17 mouse cellular contexts compared by ENCODE assay signal in the genomic region with DNA sequence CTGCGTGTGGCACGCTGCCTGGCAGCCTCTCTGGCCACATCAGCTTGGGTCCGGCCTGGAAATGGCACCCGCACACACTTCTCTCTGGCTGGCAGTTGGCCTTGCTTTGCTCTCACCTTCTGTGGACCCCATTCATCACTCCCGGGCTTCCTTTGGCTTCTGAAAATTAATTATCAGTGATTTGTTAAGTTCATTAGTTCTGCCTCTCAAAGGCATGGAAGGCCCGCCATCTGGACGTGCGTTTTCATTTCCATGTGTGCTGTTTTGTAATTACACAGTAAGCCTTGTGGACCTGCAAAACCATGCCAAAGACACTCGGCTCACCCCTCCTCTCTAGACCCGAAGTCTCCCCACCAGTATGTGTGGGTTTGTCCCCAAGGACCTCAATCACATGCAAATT. TPM values are rescaled to one million over a fixed set of nuclear protein-coding genes. Genes with fewer than 3 reads are reported as not detected.
DNase-seq lines count a peak whose midpoint lies in the region; ATAC-seq and TF ChIP-seq lines count a peak whose summit lies in the region.
"Had no signal": no experiment of that assay in that cellular context is flagged by ENCODE, and none has a peak within 500 bp of the region (broad histone marks: within the 10 kb centered on the region; RNA-seq: fewer than 3 reads in every experiment).

No protein-coding gene starts in this region.

- H3K4me2 ChIP-seq in forebrain, postnatal 0 days (ENCODE audit: low read depth): no peak overlapping the region
- H3K4me2 ChIP-seq in midbrain, embryonic 14.5 days (ENCODE audit: low read length): no peak overlapping the region
- H3K4me2 ChIP-seq: embryonic facial prominence, embryonic 12.5 days; lung, embryonic 14.5 days had no signal

- H3K36me3 ChIP-seq in forebrain, postnatal 0 days (ENCODE audit: insufficient read depth): no peaks in the 10 kb centered on the region
- H3K36me3 ChIP-seq in midbrain, embryonic 14.5 days (ENCODE audit: control insufficient read depth, insufficient read depth, low read length): no peaks in the 10 kb centered on the region
- H3K36me3 ChIP-seq: embryonic facial prominence, embryonic 12.5 days had no signal

- H3K27ac ChIP-seq in layer of hippocampus, adult 2 months: peak overlapping the region; percentile 52
- H3K27ac ChIP-seq in forebrain, postnatal 0 days (ENCODE audit: low read depth, low read length): no peak overlapping the region
- peak overlapping the region; percentile 50 for H3K27ac ChIP-seq in midbrain, embryonic 14.5 days (replicated peaks; ENCODE audit: low read depth, low read length)
- H3K27ac ChIP-seq: embryonic facial prominence, embryonic 12.5 days had no signal

- no peak for TF ChIP-seq CTCF in layer of hippocampus, adult 2 months (conservative IDR thresholded peaks at IDR 0.05)
- TF ChIP-seq CTCF in forebrain, postnatal 0 days (IDR thresholded peaks at IDR 0.05; ENCODE audit: low read depth): no peak

- intact Hi-C loops in gastrocnemius, postnatal 36 days (cut with DNase I): no loop called here

- no peaks in the 10 kb centered on the region; the same call in 1 of the 2 replicates for H3K27me3 ChIP-seq in forebrain, postnatal 0 days (ENCODE audit: insufficient read depth, low read length)
- H3K27me3 ChIP-seq in midbrain, embryonic 14.5 days (ENCODE audit: control insufficient read depth, insufficient read depth, low read length): no peaks in the 10 kb centered on the region; the same call in 1 of the 2 replicates
- H3K27me3 ChIP-seq: embryonic facial prominence, embryonic 12.5 days had no signal

- peak in 1 of 2 experiments; percentile 43 for DNase-seq in layer of hippocampus, adult 2 months (ENCODE audit: low spot score in 2 of 2)
- no peak for DNase-seq in layer of hippocampus, postnatal 10 days (ENCODE audit: low spot score in 2 of 2)
- DNase-seq in MN1 (ENCODE audit: low spot score): peak; percentile 29
- peak; percentile 66 for DNase-seq in forebrain, postnatal 0 days
- peak; percentile 65 for DNase-seq in midbrain, embryonic 14.5 days
- no peak for DNase-seq in Muller cell, postnatal 12 days (ENCODE audit: inconsistent ontology term)
- no peak for DNase-seq in right cerebral cortex, adult 2 months (ENCODE audit: low spot score in 2 of 2)
- DNase-seq in gastrocnemius, postnatal 36 days: no peak
- DNase-seq: adrenal gland, adult 2 months; cerebellum, postnatal 36 days; heart, postnatal 14 days; kidney, adult 11 months; kidney, postnatal 25 days; liver; lung, embryonic 14.5 days; thymus, postnatal 14 days had no signal

- no peaks in the 10 kb centered on the region for H3K9me3 ChIP-seq in forebrain, postnatal 0 days (ENCODE audit: low read length)
- H3K9me3 ChIP-seq in midbrain, embryonic 14.5 days (ENCODE audit: control insufficient read depth, low read length): no peaks in the 10 kb centered on the region
- H3K9me3 ChIP-seq: embryonic facial prominence, embryonic 12.5 days had no signal

- peaks cover 40% of the 10 kb centered on the region for H3K4me1 ChIP-seq in forebrain, postnatal 0 days (ENCODE audit: insufficient read depth)
- H3K4me1 ChIP-seq in midbrain, embryonic 14.5 days (ENCODE audit: control insufficient read depth, insufficient read depth, low read length): peaks cover 69% of the 10 kb centered on the region

- H3K4me3 ChIP-seq in layer of hippocampus, adult 2 months: no peak overlapping the region
- no peak overlapping the region for H3K4me3 ChIP-seq in forebrain, postnatal 0 days (ENCODE audit: low read depth, low read length)
- no peak overlapping the region for H3K4me3 ChIP-seq in midbrain, embryonic 14.5 days (replicated peaks; ENCODE audit: low read depth, low read length)
- H3K4me3 ChIP-seq: embryonic facial prominence, embryonic 12.5 days had no signal

- ATAC-seq in forebrain, postnatal 0 days: peak; percentile 14; the same call in 1 of the 2 replicates
- ATAC-seq in midbrain, embryonic 14.5 days (ENCODE audit: low FRiP score, low TSS enrichment): peak; percentile 24; the same call in 1 of the 2 replicates

- 26% methylated on average over 10 of the region's 10 CpGs for WGBS in forebrain, postnatal 0 days
- WGBS in midbrain, embryonic 14.5 days: 31% methylated on average over 10 of the region's 10 CpGs

- H3K9ac ChIP-seq in forebrain, postnatal 0 days: no peak overlapping the region
- no peak overlapping the region for H3K9ac ChIP-seq in midbrain, embryonic 14.5 days (replicated peaks; ENCODE audit: low read length)
- H3K9ac ChIP-seq: embryonic facial prominence, embryonic 12.5 days; lung, embryonic 14.5 days had no signal

RNA-seq across cellular contexts. Expression of a gene that starts 53.4 kb away (rescaled TPM):
- 100 to 1,000 TPM; 232 to 244 TPM for total RNA-seq in layer of hippocampus, adult 2 months (2021)
- 10 to 100 TPM; 95.2 to 96.3 TPM for total RNA-seq in layer of hippocampus, postnatal 10 days (2021)
- total RNA-seq in forebrain, postnatal 0 days (2014; rRNA removed): 37.2 and 61.8 TPM in 2 replicates
- polyA plus RNA-seq in forebrain, postnatal 0 days (2015; fragmentation: Nextera tagmentation; extraction: Ambion mirVana): 8.7 and 13.4 TPM in 2 replicates
- 20.6 and 27.9 TPM in 2 replicates for polyA plus RNA-seq in midbrain, embryonic 14.5 days (2014; fragmentation: Nextera tagmentation; extraction: Ambion mirVana)
- under 1 TPM; 0.33 to 0.35 TPM for total RNA-seq in gastrocnemius, postnatal 36 days (2021)

Comparison
In these comparisons a context has a peak if more than half of its experiments do, and no peak if none do; other contexts are left out.
1. DNase-seq: peak in MN1 (single experiment), forebrain, postnatal 0 days (single experiment) and midbrain, embryonic 14.5 days (single experiment); none in layer of hippocampus, postnatal 10 days (0 of 2), Muller cell, postnatal 12 days (single experiment), right cerebral cortex, adult 2 months (0 of 2) and gastrocnemius, postnatal 36 days (0 of 2).
2. RNA of a gene that starts 53.4 kb away (total RNA-seq): 232 to 244 TPM in layer of hippocampus, adult 2 months, 95.2 to 96.3 TPM in layer of hippocampus, postnatal 10 days and 37.2 to 61.8 TPM in forebrain, postnatal 0 days; 0.33 to 0.35 TPM in gastrocnemius, postnatal 36 days; every median in the first group is over 10 times any median in the second.